Mouse (Mus musculus) brain, embryonic 14.5 days (tissue): Measurements from ENCODE around the gene Atp2b2.

ENCODE experiments used
- CTCF ChIP-seq: fragments of 200-500 bp; IDR thresholded peaks from 2 replicates; pipeline ENCODE4 v1.5.1; 2012; ENCODE audit warnings: inconsistent platforms, mild to moderate bottlenecking, moderate library complexity, borderline replicate concordance; ENCODE audit not compliant: insufficient read depth, insufficient read length; ENCODE audit errors: extremely low read depth
- POLR2A ChIP-seq: fragments of 200-500 bp; IDR thresholded peaks from 2 replicates; pipeline ENCODE4 v1.6.1; 2012; ENCODE audit warnings: mild to moderate bottlenecking, inconsistent platforms, borderline replicate concordance; ENCODE audit not compliant: poor library complexity, insufficient read depth, insufficient read length, severe bottlenecking; ENCODE audit errors: extremely low read depth

DNA sequence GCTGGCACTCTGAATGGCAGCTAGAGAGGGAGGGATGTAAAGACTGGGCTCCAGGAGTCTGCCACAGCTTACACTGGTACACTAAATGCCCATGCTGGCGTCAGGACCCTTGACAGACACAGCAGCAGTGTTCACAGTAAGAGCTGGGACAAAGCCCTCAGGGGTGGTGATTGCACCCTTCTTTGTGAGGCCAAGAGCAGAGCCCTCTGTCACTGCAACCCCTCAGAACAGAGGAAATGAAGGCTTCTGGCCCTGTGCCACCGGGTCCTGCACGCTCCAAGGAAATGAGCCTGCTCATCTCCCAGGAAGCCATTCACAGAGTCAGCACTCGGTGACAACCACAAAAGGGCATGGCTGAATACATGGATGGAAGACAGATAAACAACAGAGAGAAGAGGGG lies 55.7 kb downstream of the Atp2b2 start:
- TF ChIP-seq POLR2A (no peak), CTCF (no peak)
